ENCODE assay signal across 17 mouse cellular contexts in the genomic region with DNA sequence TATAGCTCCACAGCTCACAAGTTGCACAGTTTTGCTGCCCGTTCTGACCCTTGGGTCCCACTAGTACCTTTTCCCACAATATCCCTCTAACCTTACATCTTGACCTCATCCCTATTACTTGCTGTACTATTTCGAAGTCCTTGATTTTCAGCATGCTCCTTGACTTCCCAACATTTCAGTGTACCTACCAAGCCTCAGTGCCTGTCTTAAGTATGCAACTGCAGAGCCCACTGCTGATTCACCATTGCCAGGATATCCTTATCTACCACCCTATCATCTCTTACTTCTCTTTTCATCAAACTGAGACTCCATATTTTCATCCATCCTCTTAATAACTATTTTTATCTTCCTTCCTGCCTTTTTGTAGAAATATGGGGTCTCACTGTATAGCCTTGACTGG. TPM values are rescaled to one million over a fixed set of nuclear protein-coding genes. Genes with fewer than 3 reads are reported as not detected.
"Had no signal": no experiment of that assay in that cellular context is flagged by ENCODE, and none has a peak within 500 bp of the region (broad histone marks: within the 10 kb centered on the region; RNA-seq: fewer than 3 reads in every experiment).

No protein-coding gene starts in this region.

- H3K27ac ChIP-seq: liver, embryonic 14.5 days; midbrain, embryonic 12.5 days; midbrain, embryonic 15.5 days; neural tube, embryonic 12.5 days; stomach, embryonic 15.5 days; stomach, postnatal 0 days had no signal

- DNase-seq: lung, adult 18-20 months; lung, embryonic 14.5 days; lung, postnatal 10 days; lung, postnatal 4 days; retina, postnatal 1 day; right cerebral cortex, adult 18-20 months; right cerebral cortex, postnatal 14 days; thymus, adult 2 months; thymus, postnatal 25 days had no signal

- H3K4me3 ChIP-seq: midbrain, embryonic 12.5 days; midbrain, embryonic 15.5 days; neural tube, embryonic 12.5 days; stomach, embryonic 15.5 days had no signal

- H3K4me1 ChIP-seq: midbrain, embryonic 12.5 days; midbrain, embryonic 15.5 days; neural tube, embryonic 12.5 days; stomach, embryonic 15.5 days had no signal

RNA-seq across cellular contexts. Expression of a gene that starts 9.8 kb away (rescaled TPM):
- polyA plus RNA-seq: liver, embryonic 16.5 days; testis, adult 2 months had no signal
